Mouse (Mus musculus) brain, embryonic 14.5 days (tissue): Measurements from ENCODE around the gene Gm44502. TPM values are rescaled to one million over a fixed set of nuclear protein-coding genes. Genes with fewer than 3 reads are reported as not detected.

Experiments used
- DNase-seq: peaks from one replicate; pipeline ENCODE4 v3.0.0-alpha.2; 2011; ENCODE audit warnings: low read depth
- CTCF ChIP-seq: fragments of 200-500 bp; IDR thresholded peaks from 2 replicates; pipeline ENCODE4 v1.5.1; 2012; ENCODE audit warnings: inconsistent platforms, mild to moderate bottlenecking, moderate library complexity, borderline replicate concordance; ENCODE audit not compliant: insufficient read depth, insufficient read length; ENCODE audit errors: extremely low read depth
- POLR2A ChIP-seq: fragments of 200-500 bp; IDR thresholded peaks from 2 replicates; pipeline ENCODE4 v1.6.1; 2012; ENCODE audit warnings: mild to moderate bottlenecking, inconsistent platforms, borderline replicate concordance; ENCODE audit not compliant: poor library complexity, insufficient read depth, insufficient read length, severe bottlenecking; ENCODE audit errors: extremely low read depth
- polyA plus RNA-seq: library from polyadenylated mRNA; depleted of rRNA; stranded (reverse); fragments of >200 nt; gene quantifications from 2 replicates; pipeline ENCODE4 v1.2.3, GENCODE M21; 2012

Gm44502 gene
- polyA plus RNA-seq, 1 experiment = 0.34 TPM

GRCm38 (mm10) chr15:89424621-89425020 lies 4.9 kb downstream of the Gm44502 start:
- TF ChIP-seq CTCF (no peak), POLR2A (no peak)
- DNase-seq = no peak

- TF ChIP-seq CTCF (no peak), POLR2A (no peak)
- no peak for DNase-seq
These were observed 7.6 kb downstream of the Gm44502 start for GRCm38 (mm10) chr15:89421938-89422337.

GRCm38 (mm10) chr15:89415282-89415681 lies 14.2 kb downstream of the Gm44502 start:
- TF ChIP-seq CTCF = no peak
- TF ChIP-seq POLR2A = no peak
- DNase-seq = no peak

- DNase-seq = no peak
- TF ChIP-seq CTCF (no peak), POLR2A (no peak)
These were observed 19.4 kb downstream of the Gm44502 start, which contains the start of gene Syce3 for GRCm38 (mm10) chr15:89410118-89410517. Gene Syce3 (minus strand): TSS chr15:89410503.

- no peak for DNase-seq
- TF ChIP-seq CTCF = no peak
- no peak for TF ChIP-seq POLR2A
These were observed 22.8 kb downstream of the Gm44502 start for GRCm38 (mm10) chr15:89406691-89407090.

GRCm38 (mm10) chr15:89404831-89405623 lies 24.5 kb downstream of the Gm44502 start:
- TF ChIP-seq POLR2A (no peak), CTCF (no peak)
- DNase-seq = no peak

GRCm38 (mm10) chr15:89402471-89402870 lies 27.0 kb downstream of the Gm44502 start:
- no peak for DNase-seq
- TF ChIP-seq CTCF (no peak), POLR2A (no peak)

- no peak for DNase-seq
- TF ChIP-seq CTCF = no peak
- TF ChIP-seq POLR2A = no peak
These were observed 29.8 kb downstream of the Gm44502 start for GRCm38 (mm10) chr15:89399716-89400115.

GRCm38 (mm10) chr15:89398146-89398545 lies 31.4 kb downstream of the Gm44502 start:
- DNase-seq = peak; percentile 58
- TF ChIP-seq POLR2A (no peak), CTCF (no peak)

- no peak for DNase-seq
- no peak for TF ChIP-seq CTCF
- TF ChIP-seq POLR2A = no peak
These were observed 32.6 kb downstream of the Gm44502 start for GRCm38 (mm10) chr15:89396883-89397282.

- TF ChIP-seq POLR2A = no peak
- TF ChIP-seq CTCF = no peak
- no peak for DNase-seq
These were observed 39.4 kb downstream of the Gm44502 start for GRCm38 (mm10) chr15:89390081-89390480.

- DNase-seq = no peak
- TF ChIP-seq POLR2A (no peak), CTCF (no peak)
These were observed 42.4 kb downstream of the Gm44502 start for GRCm38 (mm10) chr15:89387127-89387526.

- TF ChIP-seq CTCF (no peak), POLR2A (no peak)
These were observed 44.9 kb downstream of the Gm44502 start, which contains the start of gene Klhdc7b for GRCm38 (mm10) chr15:89384617-89385016. Gene Klhdc7b (plus strand): TSS chr15:89384917.

GRCm38 (mm10) chr15:89379429-89379828 lies 50.1 kb downstream of the Gm44502 start:
- TF ChIP-seq CTCF = no peak
- no peak for TF ChIP-seq POLR2A
- DNase-seq = no peak

More at GRCm38 (mm10) chr15:89384617-89385016, 44.9 kb downstream of the Gm44502 start, which contains the start of gene Klhdc7b:
- DNase-seq = no peak

- DNase-seq = peak; percentile 29
- no peak for TF ChIP-seq POLR2A
- TF ChIP-seq CTCF = no peak
These were observed 50.6 kb downstream of the Gm44502 start, which contains the start of gene Odf3b for GRCm38 (mm10) chr15:89378831-89379401. Gene Odf3b (minus strand): TSS chr15:89379282.
